Mouse (Mus musculus) left cerebral cortex, postnatal 25 days (tissue): ENCODE measurements at regions not wholly inside any gene's neighbourhood (a gene's known extent, or its start where the extent isn't known, plus 50 kb on each side); places are given as distances from the start of the nearest gene placed in this dataset.

Experiments
- DNase-seq, 2 experiments: peaks; one replicate each; pipeline ENCODE4 v3.0.0; 2022; ENCODE audit warnings: low spot score in 2 of 2, mixed read lengths in 1 of 2
- intact Hi-C: fragments of 180-260 bp; cut with DNase I; formaldehyde crosslinking; loops from one replicate; pipeline ENCODE4 v1.15.1; 2025

DNA sequence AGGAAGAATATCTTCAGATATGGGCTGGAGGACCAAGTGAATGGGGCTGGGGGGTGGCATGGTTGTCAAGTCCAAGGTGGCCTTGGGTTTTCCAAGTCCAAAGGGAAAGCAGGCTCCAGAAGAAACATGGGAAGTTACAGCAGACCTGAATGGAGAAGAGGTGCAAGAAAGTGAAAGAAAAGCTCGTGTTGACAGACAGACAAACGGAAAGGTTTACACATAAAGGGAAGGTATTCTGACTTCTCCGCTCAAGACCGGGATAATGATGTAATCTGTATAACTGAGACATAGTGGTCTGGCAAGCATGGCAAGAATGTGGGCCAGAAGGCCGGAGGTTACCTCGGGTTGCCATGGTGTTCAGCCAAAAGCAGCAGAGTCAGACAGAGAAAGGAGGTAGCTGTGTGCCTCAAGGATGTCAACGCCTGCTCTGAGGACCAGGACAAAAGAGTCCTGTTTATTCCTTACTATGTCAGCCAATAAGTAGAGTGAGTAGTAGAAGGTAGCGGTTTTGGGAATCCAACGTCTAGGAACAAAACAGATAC is 50.8 kb upstream of the Elk3 start:
- intact Hi-C loops = no loop called here
- no peak for DNase-seq

DNA sequence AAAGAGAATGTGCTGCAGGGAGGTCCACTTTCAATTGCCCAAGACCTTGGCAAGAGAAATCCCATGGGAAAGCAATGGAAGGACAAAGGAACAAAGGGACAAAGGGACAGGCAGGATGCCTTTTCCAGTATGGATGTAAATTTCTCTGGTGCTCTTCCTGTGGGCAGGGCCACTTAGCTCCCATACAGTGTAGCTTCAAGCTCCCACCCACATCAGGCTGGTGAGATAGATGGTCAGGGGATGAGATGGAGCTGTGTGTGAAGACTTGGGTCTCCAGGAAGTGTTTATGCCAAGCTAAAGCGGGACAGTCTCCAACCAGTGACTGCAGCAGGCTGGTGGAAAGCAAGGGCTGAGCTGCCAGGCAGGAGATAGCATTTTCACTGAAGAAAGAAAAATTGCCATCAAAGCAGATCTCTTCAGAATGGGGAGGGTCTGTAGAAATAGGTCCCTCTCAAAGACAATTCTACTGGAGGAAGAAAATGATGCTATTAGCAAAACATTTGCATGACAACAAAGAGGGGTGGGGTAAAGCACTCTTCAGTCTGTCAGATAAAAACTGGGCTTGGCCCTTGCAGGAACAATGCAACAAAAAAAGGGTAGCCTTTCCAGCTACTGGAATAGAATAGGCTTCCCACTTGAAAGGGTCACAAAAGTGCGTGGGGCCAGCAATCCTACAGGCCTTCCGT is 53.3 kb upstream of the Elk3 start:
- intact Hi-C loops = no loop called here

DNA sequence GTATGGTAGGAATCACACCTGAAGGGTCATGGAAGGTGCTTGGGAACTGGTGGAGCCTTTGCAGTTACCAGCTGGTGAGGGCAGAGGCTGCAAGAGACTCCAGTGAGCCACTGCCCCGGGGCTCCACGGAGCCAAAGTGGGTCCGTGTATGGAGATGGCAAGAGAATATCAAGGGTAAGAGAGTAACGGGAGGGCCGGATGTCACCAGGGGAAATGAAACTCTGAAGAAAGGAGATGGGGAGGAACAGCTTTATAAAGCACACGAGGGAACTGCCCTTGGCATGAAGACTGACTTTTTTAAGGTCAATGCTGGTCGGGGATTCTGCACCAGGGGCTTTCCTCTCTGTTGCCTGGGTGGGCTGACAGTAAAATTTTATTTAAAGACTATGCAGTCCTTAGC is 53.9 kb upstream of the Elk3 start:
- intact Hi-C loops = no loop called here
- DNase-seq = no peak

More for the DNA sequence above, 53.3 kb upstream of the Elk3 start:
- peak in 1 of 2 experiments; percentile 15 for DNase-seq

DNA sequence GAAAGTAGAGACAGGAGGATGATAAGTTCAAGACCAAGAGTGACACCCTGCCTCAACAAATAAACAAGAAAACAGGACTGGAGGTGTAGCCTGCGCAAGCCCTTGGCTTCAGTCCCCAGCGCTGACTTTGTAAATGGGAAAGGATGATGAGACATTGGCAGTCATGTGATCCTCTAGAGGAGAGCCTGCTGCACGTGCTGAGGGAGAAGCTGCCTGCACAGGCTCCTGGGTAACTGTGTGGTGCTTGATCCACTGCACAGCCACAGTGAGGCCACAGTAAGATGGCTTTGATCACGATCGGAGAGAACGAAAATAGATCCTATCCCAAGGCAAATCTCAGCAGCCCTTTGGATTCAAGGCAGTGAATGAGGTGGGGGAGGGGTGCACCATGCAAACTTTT is 54.4 kb upstream of the Elk3 start:
- no peak for DNase-seq
- intact Hi-C loops = no loop called here

DNA sequence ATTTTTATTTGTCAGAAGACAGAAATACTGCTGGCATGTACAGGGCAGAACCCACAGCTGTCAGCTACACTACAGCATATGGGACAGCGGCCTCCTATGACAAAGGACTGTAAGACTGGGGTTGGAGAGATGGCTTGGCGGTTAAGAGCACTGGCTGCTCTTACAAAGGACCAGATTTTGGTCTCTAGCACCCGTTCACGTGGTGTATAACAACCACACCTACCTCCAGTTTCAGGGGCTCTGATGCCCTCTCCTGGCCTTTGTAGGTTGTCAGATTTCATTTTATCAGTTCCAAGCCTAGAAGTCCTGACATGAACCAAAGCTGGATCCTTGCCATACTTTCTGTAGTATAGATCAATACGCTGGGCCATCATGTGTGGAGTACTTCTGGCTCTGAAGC is 54.9 kb upstream of the Elk3 start:
- no peak for DNase-seq
- intact Hi-C loops = no loop called here

DNA sequence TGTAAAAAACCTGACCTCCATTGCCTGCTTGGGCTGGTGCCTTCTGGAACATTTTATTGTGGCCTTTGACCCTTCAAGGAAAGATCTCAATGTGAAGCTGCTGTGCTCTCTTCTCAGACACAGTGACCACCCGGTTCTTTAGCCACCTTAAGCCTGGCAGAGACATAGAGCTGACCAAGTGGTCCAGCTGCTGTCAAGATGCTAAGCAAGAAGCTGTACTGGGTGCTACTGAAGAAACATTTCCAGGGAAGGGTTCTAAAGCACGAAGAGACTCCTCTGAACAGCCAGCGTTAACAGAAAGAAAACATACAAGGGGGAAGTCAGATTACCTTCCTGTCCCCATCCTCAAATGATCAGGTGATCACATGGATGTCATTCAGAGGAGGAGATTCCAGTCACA is 58.8 kb upstream of the Elk3 start:
- DNase-seq = no peak
- intact Hi-C loops = no loop called here

DNA sequence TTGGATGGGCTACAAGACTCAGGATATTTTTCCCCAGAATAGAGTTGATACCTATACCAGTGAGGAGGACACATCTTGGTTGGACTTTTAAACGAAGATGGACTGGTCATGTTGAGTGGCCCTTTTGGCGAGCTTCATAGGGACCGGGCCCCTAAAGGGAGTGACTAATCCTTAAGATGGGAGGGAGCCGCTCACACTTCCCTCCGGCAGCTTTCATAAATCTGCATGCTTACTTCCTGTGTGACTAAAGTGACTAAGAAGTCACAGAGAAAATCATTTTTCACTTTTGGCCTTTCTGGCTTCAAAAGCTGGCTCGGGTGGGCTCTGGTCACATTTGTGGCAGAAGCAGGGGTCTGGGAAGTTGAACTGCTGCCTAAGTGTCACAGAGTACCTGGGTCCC is 59.4 kb upstream of the Elk3 start:
- no peak for DNase-seq
- intact Hi-C loops = no loop called here

DNA sequence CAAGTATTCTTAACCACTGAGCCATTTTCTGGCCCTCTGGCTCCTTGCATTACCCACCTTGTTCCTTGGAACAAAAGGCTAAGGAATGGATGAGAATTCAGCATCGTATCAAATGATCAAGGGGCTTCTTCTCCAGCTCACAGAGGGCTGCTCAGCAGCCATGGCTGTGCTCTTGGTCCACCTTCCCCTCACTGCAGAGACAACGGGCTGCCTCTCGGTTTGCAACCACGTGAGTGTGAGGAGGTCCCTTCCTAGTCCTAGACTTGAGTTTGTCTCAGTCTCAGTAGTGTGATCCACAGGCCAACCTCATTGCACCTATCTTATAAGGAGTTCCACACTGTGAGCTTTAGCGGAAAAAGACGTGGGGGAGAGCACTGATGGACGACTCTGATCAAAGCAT is 61.3 kb upstream of the Elk3 start:
- no peak for DNase-seq
- intact Hi-C loops = no loop called here

DNA sequence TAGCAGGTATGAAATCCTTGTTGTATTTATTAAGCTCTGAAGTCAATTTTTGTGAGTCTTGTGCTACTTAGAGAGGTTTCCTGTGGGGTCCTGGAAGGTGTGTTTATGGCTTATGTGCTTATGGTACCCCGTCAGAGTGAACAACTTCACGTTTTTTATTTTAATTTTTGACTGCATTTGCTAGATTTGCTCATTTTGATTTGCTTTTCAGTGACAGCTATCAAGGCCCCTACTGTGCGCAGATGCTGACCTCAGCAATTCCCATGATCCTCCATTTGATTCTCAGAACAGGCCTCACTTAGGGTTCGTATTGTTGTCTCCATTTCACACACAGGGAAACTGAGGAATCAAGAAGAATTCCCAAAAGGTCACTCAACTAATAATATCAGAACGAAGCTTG is 62.3 kb upstream of the Elk3 start:
- intact Hi-C loops = no loop called here
- DNase-seq = no peak

DNA sequence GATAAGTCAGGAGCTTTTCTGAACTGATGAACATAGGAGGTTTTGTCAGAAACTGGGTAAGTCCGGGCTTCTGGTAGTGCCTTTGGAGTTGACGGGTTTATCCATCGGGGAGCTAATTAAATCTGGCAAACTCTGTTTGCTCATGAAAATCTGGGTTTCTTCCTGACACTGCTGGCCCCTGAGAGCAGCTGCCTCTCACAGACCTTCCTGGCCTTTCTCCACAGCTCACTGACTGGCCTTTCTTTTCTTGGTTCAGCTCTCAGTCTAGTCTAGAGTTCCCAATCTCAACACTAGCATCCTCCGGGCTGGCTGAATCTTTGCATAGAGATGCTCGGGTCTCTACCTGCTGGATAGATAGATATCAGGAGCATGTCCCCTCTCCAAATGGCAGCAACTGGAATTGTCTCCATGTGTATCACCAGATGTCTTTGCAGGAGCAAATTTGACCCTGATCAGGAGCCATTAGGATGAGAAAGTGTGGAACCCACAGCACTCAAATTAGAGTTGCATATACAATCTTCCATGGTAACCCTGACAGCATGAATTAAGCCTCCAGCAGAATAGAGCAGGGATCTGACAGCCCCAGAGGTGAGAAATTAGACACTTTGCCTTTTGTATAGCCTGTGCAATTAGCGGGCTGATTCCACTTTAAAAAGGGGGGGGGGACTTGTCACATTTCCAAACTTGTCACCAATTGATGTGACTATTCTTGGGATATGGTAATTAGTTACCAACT is 63.2 kb upstream of the Elk3 start:
- intact Hi-C loops = no loop called here
- no peak for DNase-seq

DNA sequence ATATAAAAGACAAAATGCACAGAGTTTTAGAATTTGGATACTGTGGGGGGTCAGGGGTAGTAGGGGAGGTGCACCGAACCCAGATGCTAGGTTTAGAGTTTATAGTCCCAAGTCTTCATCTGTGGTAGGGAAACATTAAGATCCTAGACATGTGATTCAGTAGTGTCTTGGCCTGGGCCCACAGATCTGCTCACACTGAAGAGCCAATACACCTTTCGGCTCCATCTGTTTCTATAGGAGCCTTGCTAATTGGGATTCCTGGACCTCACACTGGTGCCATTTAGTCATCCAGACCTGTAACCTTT is 63.7 kb upstream of the Elk3 start:
- DNase-seq = no peak
- intact Hi-C loops = no loop called here

DNA sequence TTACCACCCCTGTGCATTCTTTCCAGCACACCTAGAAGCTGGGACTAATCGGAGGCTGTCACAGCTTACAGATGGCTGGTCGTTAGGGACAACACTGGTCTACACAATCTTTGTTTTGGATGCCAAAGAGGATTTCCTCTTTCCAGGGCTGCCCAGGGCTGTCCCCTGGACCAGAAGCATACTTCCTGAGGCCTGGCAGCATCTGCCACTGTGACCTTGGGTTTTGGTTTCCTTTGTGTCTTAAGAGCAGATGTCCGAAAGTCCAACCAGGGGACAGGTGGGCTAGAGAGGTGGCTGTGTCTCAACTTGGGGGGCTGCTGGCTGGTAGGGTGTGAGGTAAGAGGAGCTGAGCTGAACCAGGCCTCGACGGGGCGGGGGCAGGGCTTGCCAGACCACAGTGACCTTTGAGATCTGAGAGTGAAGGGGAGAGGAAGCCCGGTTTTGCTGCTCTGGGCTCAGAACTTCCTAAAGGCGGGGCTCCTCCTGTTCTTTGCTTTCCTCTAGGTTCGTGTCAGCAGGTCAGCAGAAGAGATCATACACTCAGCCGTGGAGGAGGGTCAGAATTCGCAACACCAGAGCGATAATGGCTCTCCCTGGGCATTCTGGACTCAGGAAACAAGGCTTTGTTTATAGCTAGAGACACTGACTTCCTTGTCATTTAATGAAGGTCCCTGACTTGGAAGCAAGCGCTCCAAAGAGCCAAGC is 64.2 kb upstream of the Elk3 start:
- intact Hi-C loops = no loop called here
- DNase-seq = no peak

DNA sequence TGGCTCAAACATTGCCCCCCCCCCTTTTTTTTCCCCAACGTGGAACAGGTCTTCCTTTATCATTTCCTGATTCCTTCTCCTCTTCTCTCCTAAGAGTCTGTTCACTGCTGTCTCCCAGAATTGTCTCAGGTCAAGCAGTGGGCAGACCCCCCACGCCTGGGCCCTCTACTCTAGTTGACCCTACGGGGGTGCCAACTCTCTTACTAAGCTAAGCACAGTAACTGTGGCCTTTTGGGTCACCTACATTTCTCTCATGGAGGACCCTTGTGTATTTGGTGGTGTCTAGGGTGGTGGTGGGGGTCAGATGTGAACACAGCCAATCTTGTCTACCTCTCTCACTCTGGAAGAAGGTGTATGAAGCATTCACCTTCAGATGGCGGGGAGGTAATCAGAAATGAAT is 64.8 kb upstream of the Elk3 start:
- DNase-seq = no peak
- intact Hi-C loops = no loop called here

DNA sequence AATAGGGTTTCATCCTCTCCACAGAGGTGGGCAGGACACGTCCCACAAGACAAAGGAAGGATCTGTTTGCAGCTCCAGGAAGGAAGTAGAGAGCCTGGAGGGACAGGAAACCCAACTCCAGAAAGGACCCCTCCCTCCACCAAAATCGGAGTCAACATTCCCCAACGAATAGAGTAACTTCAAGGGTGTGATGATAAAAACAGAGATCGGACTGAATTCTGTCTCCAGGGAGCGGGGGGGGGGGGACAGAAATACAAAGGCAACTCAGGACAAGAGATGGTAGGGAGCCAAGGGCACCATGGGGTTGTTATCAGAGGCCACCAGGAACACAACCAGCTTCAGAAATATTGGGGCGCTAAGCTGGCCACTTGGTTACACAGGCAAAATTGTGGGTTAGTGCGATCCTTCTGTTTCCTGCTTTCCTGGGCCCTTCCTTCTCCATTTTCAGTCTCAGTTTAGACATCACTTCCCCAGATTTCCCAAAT is 65.6 kb upstream of the Elk3 start:
- intact Hi-C loops = no loop called here
- DNase-seq = no peak

DNA sequence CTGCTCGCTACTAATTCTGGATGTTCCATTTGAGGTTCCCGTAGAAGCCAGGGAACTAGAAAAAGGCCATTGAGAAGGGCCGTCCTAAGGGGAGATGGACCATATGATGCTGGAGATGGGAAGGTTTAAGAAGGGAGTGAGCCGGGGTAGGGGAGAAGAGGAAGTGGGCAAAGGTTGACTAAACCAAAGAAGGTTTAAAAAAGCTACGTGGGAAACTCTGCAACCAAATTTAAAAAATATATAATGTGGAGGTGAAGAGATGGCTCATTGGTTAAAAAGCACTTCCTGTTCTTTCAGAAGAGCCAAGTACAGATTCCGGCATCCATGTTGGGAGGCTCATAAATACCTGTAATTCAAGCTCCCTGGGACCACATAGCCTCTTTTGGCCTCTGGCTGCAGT is 63.9 kb upstream of the Lta4h start:
- intact Hi-C loops = no loop called here
- no peak for DNase-seq

DNA sequence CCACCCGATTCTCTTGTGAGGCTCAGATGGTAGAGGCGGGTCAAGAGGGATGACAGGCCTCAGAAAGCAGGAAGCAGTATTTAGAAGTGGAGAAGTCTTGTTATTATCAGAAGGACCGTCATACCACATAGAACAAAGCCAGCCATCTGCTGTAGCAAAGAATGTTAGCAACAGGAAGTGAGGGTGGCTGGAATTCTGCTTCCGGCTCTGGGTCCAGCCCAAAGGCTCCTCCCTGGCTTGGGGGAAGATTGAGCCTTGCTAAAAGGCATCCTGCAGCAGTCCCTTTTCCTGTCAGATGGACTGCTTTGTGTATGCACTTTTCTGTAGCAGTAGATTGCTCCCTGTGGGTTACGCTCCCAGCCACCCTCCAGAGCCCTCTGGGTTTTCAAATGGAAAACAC is 61.9 kb upstream of the Lta4h start:
- intact Hi-C loops = no loop called here
- no peak for DNase-seq

DNA sequence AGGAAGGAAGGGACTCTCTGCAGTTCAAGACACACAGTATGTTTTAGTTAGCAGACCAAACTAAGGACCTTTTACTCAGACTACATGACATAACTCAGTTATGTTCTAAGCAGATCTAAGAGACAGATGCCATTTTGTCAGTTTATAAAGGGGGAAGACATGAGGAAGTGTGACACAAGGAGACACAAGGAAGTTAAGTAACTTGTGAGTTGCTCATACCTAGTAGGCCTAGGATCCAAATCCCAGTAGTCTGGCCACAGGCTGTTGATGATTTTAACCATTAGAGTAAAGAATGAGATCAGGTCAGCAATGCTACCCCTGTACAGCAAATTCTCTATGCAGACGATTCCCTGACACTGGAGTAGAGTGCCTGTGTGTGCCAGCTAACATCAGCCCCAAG is 59.3 kb upstream of the Lta4h start:
- intact Hi-C loops = no loop called here
- DNase-seq = no peak

DNA sequence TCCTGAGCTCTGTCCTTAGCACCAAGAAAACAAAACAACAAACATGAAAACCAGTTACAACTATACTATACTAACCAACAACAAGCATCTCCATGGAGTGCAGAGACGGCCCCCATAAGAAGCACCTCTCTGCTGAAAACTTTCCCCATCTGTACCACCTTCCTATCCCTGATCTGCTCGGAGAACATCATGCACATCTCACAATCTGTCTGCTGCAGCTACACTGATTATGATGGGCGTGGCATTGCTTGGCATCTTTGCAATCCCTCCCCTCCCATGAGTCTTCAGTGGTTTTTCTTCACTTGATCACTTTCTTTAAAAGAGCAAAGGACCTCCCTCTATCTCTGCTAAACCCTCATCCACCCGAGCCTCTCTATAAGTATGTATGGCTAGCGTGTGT is 55.5 kb upstream of the Lta4h start:
- intact Hi-C loops = no loop called here
- no peak for DNase-seq

DNA sequence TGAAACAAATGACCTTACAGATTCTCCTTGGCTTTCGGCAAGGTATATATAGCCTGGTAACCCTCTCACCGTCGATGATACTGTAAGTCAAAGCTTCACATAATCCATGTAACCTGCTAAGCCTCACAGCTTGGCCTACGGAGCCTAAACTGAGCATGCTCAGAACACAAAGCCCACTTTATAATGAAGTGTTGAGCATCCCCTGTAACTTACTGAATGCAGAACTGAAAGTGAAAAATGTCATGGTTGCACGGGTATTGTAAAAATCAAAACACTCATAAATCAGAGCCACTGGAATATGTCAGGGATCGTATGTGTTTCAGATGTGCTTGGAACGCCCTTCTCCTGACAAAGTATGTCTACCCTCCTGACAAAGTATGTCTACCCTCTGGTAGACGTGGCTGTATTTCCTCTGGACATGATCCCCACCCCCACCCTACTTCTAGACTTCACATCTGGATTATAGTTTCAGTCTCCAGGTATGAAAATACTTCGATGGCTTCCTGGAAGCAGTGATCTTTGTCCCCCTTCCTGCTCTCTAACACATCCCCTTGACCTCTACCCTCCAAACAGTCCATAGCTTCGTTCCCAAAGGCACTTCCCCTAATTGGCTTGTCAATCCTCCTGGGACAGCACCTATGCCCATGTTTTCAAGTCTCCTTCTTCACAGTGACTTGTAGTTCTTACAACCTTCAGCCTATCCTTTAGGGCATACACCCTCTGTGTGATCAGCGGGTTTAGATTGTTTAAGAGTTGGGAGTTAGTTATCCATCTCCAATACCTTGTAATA is 54.5 kb upstream of the Lta4h start:
- DNase-seq = no peak
- intact Hi-C loops = no loop called here
